Mouse (Mus musculus): ENCODE results near the gene Ippk. TPM values are rescaled to one million over a fixed set of nuclear protein-coding genes. Genes with fewer than 3 reads are reported as not detected.
A peak's percentile ranks its signal among the peaks of the same experiment; 100 is the strongest.

Ippk gene
- total RNA-seq, 1 experiment from 2014 or later, result 8.1 TPM

GRCm38 (mm10) chr13:49421959-49422358, 910 bp downstream of the Ippk start:
- ATAC-seq (ENCODE audit: extremely low read depth, insufficient number of reproducible peaks, low FRiP score, poor library complexity, severe bottlenecking), result no peak

GRCm38 (mm10) chr13:49426736-49427135, 5.7 kb downstream of the Ippk start:
- ATAC-seq (ENCODE audit: extremely low read depth, insufficient number of reproducible peaks, low FRiP score, poor library complexity, severe bottlenecking), result no peak

GRCm38 (mm10) chr13:49428042-49428675, 7.1 kb downstream of the Ippk start:
- no peak for ATAC-seq (ENCODE audit: extremely low read depth, insufficient number of reproducible peaks, low FRiP score, poor library complexity, severe bottlenecking)

GRCm38 (mm10) chr13:49430529-49430928, 9.5 kb downstream of the Ippk start:
- no peak for ATAC-seq (ENCODE audit: extremely low read depth, insufficient number of reproducible peaks, low FRiP score, poor library complexity, severe bottlenecking)

GRCm38 (mm10) chr13:49433268-49434029, 12.4 kb downstream of the Ippk start:
- ATAC-seq (ENCODE audit: extremely low read depth, insufficient number of reproducible peaks, low FRiP score, poor library complexity, severe bottlenecking), result no peak

GRCm38 (mm10) chr13:49435745-49436144, 14.7 kb downstream of the Ippk start:
- no peak for ATAC-seq (ENCODE audit: extremely low read depth, insufficient number of reproducible peaks, low FRiP score, poor library complexity, severe bottlenecking)

- ATAC-seq (ENCODE audit: extremely low read depth, insufficient number of reproducible peaks, low FRiP score, poor library complexity, severe bottlenecking), result no peak
These were observed 15.1 kb downstream of the Ippk start for GRCm38 (mm10) chr13:49436170-49436569.

- no peak for ATAC-seq (ENCODE audit: extremely low read depth, insufficient number of reproducible peaks, low FRiP score, poor library complexity, severe bottlenecking)
These were observed 23.4 kb downstream of the Ippk start for GRCm38 (mm10) chr13:49444451-49444850.

- peak; percentile 65 for ATAC-seq (ENCODE audit: extremely low read depth, insufficient number of reproducible peaks, low FRiP score, poor library complexity, severe bottlenecking)
These were observed 28.3 kb downstream of the Ippk start for GRCm38 (mm10) chr13:49449318-49449749.

- no peak for ATAC-seq (ENCODE audit: extremely low read depth, insufficient number of reproducible peaks, low FRiP score, poor library complexity, severe bottlenecking)
These were observed 39.2 kb downstream of the Ippk start for GRCm38 (mm10) chr13:49460276-49460675.

GRCm38 (mm10) chr13:49460692-49461414, 39.8 kb downstream of the Ippk start:
- no peak for ATAC-seq (ENCODE audit: extremely low read depth, insufficient number of reproducible peaks, low FRiP score, poor library complexity, severe bottlenecking)

GRCm38 (mm10) chr13:49461458-49462132, 40.5 kb downstream of the Ippk start:
- ATAC-seq (ENCODE audit: extremely low read depth, insufficient number of reproducible peaks, low FRiP score, poor library complexity, severe bottlenecking), result no peak

GRCm38 (mm10) chr13:49462921-49463320, 41.9 kb downstream of the Ippk start:
- no peak for ATAC-seq (ENCODE audit: extremely low read depth, insufficient number of reproducible peaks, low FRiP score, poor library complexity, severe bottlenecking)

GRCm38 (mm10) chr13:49465875-49466274, 44.8 kb downstream of the Ippk start:
- ATAC-seq (ENCODE audit: extremely low read depth, insufficient number of reproducible peaks, low FRiP score, poor library complexity, severe bottlenecking), result no peak

- no peak for ATAC-seq (ENCODE audit: extremely low read depth, insufficient number of reproducible peaks, low FRiP score, poor library complexity, severe bottlenecking)
These were observed 45.5 kb downstream of the Ippk start for GRCm38 (mm10) chr13:49466393-49467075.

- no peak for ATAC-seq (ENCODE audit: extremely low read depth, insufficient number of reproducible peaks, low FRiP score, poor library complexity, severe bottlenecking)
These were observed 46.5 kb downstream of the Ippk start for GRCm38 (mm10) chr13:49467585-49467984.

- no peak for ATAC-seq (ENCODE audit: extremely low read depth, insufficient number of reproducible peaks, low FRiP score, poor library complexity, severe bottlenecking)
These were observed 48.0 kb downstream of the Ippk start for GRCm38 (mm10) chr13:49469002-49469401.

- no peak for ATAC-seq (ENCODE audit: extremely low read depth, insufficient number of reproducible peaks, low FRiP score, poor library complexity, severe bottlenecking)
These were observed 49.3 kb downstream of the Ippk start for GRCm38 (mm10) chr13:49470319-49470718.

- ATAC-seq (ENCODE audit: extremely low read depth, insufficient number of reproducible peaks, low FRiP score, poor library complexity, severe bottlenecking), result no peak
These were observed 49.8 kb downstream of the Ippk start for GRCm38 (mm10) chr13:49470806-49471205.

Data from neutrophil, adult 5-6 weeks (primary cell).